In genomic region chr6:36903159-36903794, GRCm38 (mm10) we compare ENCODE assay signal across 9 mouse cellular contexts.
A peak's percentile ranks its signal among the peaks of the same experiment; 100 is the strongest.
DNase-seq lines count a peak whose midpoint lies in the region; ATAC-seq and TF ChIP-seq lines count a peak whose summit lies in the region.
"Had no signal": no experiment of that assay in that cellular context is flagged by ENCODE, and none has a peak within 500 bp of the region (broad histone marks: within the 10 kb centered on the region; RNA-seq: fewer than 3 reads in every experiment).

No protein-coding gene starts in this region.

- no peak overlapping the region for H3K4me3 ChIP-seq in cerebellum, adult 2 months (replicated peaks; ENCODE audit: insufficient read depth, low read depth, low read length)
- H3K4me3 ChIP-seq in hindbrain, embryonic 10.5 days, result 0 out of 2 replicates have a peak overlapping the region, but pooled peaks have one; percentile 16
- H3K4me3 ChIP-seq in midbrain, embryonic 15.5 days, result no peak overlapping the region
- no peak overlapping the region for H3K4me3 ChIP-seq in kidney, adult 2 months (ENCODE audit: insufficient read depth, low read depth, low read length)

- no peaks in the 10 kb centered on the region for H3K9me3 ChIP-seq in hindbrain, embryonic 10.5 days
- no peaks in the 10 kb centered on the region for H3K9me3 ChIP-seq in midbrain, embryonic 15.5 days

- H3K4me2 ChIP-seq in midbrain, embryonic 15.5 days, result no peak overlapping the region

- H3K27ac ChIP-seq in cerebellum, adult 2 months (ENCODE audit: insufficient read depth, low read length), result peak overlapping the region; percentile 59; the same call in 1 of the 2 replicates
- peak overlapping the region; percentile 77 for H3K27ac ChIP-seq in hindbrain, embryonic 10.5 days
- peak overlapping the region; percentile 43 for H3K27ac ChIP-seq in midbrain, embryonic 15.5 days
- no peak overlapping the region for H3K27ac ChIP-seq in kidney, adult 2 months (ENCODE audit: insufficient read depth, low read depth, low read length)

- TF ChIP-seq POLR2A in cerebellum, adult 2 months (IDR thresholded peaks at IDR 0.05; ENCODE audit: borderline replicate concordance, insufficient read depth, low read length), result no peak
- TF ChIP-seq POLR2A in brain, embryonic 14.5 days (IDR thresholded peaks at IDR 0.05; ENCODE audit: borderline replicate concordance, extremely low read depth, insufficient read depth, insufficient read length, poor library complexity, severe bottlenecking), result no peak
- no peak for TF ChIP-seq POLR2A in kidney, adult 2 months (IDR thresholded peaks at IDR 0.05; ENCODE audit: low read depth, low read length)

- ATAC-seq in midbrain, embryonic 15.5 days (replicated peaks), result peak; percentile 75
- ATAC-seq in erythroblast, adult 5-6 weeks (replicated peaks; ENCODE audit: low FRiP score, poor library complexity, severe bottlenecking), result no peak
- ATAC-seq: inflammation-experienced regulatory T-cells, adult 6 months had no signal

- DNase-seq in cerebellum, adult 2 months, result no peak
- no peak for DNase-seq in cerebellum, adult 11 months
- DNase-seq in brain, embryonic 14.5 days (ENCODE audit: low read depth), result peak; percentile 60
- peak; percentile 43 for DNase-seq in hindbrain, embryonic 10.5 days (ENCODE audit: low spot score)
- no peak for DNase-seq in kidney, adult 2 months
- no peak for DNase-seq in lung, postnatal 14 days

- no peak overlapping the region for H3K9ac ChIP-seq in midbrain, embryonic 15.5 days

- no peak for TF ChIP-seq CTCF in cerebellum, adult 2 months (IDR thresholded peaks at IDR 0.05; ENCODE audit: borderline replicate concordance, insufficient read depth, low read depth, low read length)
- TF ChIP-seq CTCF in brain, embryonic 14.5 days (IDR thresholded peaks at IDR 0.05; ENCODE audit: borderline replicate concordance, extremely low read depth, insufficient read depth, insufficient read length), result no peak
- TF ChIP-seq CTCF in kidney, adult 2 months (conservative IDR thresholded peaks at IDR 0.05; ENCODE audit: insufficient read depth, insufficient read length, low read depth, low read length), result no peak

- WGBS in cerebellum, adult 2 months, result 48% methylated on average over 8 of the region's 8 CpGs
- WGBS in hindbrain, embryonic 10.5 days, result 10% methylated on average over 8 of the region's 8 CpGs
- WGBS in midbrain, embryonic 15.5 days, result 9% methylated on average over 8 of the region's 8 CpGs
- 47% methylated on average over 8 of the region's 8 CpGs for WGBS in kidney, adult 2 months

- no peaks in the 10 kb centered on the region for H3K27me3 ChIP-seq in cerebellum, adult 2 months (ENCODE audit: control insufficient read depth, insufficient read depth, low read length)
- H3K27me3 ChIP-seq in hindbrain, embryonic 10.5 days (ENCODE audit: insufficient read depth, poor library complexity, severe bottlenecking), result peaks cover 21% of the 10 kb centered on the region
- no peaks in the 10 kb centered on the region for H3K27me3 ChIP-seq in midbrain, embryonic 15.5 days (replicated peaks)
- no peaks in the 10 kb centered on the region for H3K27me3 ChIP-seq in kidney, adult 2 months (replicated peaks; ENCODE audit: control insufficient read depth, insufficient read depth, low read length)

- H3K36me3 ChIP-seq in hindbrain, embryonic 10.5 days, result no peaks in the 10 kb centered on the region
- H3K36me3 ChIP-seq in midbrain, embryonic 15.5 days (replicated peaks), result no peaks in the 10 kb centered on the region
- H3K36me3 ChIP-seq in kidney, adult 2 months (ENCODE audit: control insufficient read depth, insufficient read depth, low read length), result no peaks in the 10 kb centered on the region

- no peaks in the 10 kb centered on the region for H3K4me1 ChIP-seq in cerebellum, adult 2 months (ENCODE audit: control insufficient read depth, insufficient read depth, low read length)
- H3K4me1 ChIP-seq in hindbrain, embryonic 10.5 days (replicated peaks), result peaks cover 27% of the 10 kb centered on the region
- peaks cover 10% of the 10 kb centered on the region for H3K4me1 ChIP-seq in midbrain, embryonic 15.5 days
- H3K4me1 ChIP-seq in kidney, adult 2 months (ENCODE audit: control insufficient read depth, insufficient read depth, low read length), result no peaks in the 10 kb centered on the region

Comparison
In these comparisons a context has a peak if more than half of its experiments do, and no peak if none do; other contexts are left out.
1. DNase-seq: peak in brain, embryonic 14.5 days (single experiment) and hindbrain, embryonic 10.5 days (single experiment); none in cerebellum, adult 2 months (0 of 2), cerebellum, adult 11 months (single experiment), kidney, adult 2 months (single experiment) and lung, postnatal 14 days (single experiment).